16 mouse cellular contexts compared by ENCODE assay signal in the genomic region with DNA sequence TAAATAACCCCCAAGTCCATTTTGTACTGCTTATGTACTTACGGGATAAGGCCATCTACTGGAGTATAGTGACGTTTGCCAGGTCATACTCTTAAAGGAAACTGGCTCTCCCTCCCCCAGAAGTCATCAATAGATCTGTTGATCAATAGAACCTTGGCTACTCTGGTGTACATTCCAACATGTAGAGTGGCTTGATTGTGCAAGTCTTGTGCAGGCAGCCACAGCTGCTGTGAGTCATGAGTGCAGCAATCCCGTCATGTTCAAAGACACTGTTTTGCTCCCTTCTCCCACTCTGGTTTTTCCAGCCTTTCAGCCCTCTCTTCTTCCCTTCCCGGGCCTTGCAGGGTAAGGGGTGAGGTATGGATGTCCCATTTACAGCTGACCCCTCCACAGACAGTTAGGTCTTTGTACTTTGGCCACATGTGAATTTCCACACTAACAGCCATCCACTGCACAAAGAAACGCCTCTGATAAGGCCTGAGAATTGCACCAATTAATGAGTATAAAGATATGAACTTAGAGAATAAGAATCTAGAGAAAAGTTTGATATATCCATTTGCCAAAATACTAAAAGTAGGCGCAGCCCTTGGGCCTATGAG. TPM values are rescaled to one million over a fixed set of nuclear protein-coding genes. Genes with fewer than 3 reads are reported as not detected.
DNase-seq lines count a peak whose midpoint lies in the region; ATAC-seq lines count a peak whose summit lies in the region.
"Had no signal": no experiment of that assay in that cellular context is flagged by ENCODE, and none has a peak within 500 bp of the region (broad histone marks: within the 10 kb centered on the region; RNA-seq: fewer than 3 reads in every experiment).

No protein-coding gene starts in this region.

- no peak overlapping the region for H3K4me2 ChIP-seq in liver, embryonic 16.5 days (ENCODE audit: low read depth, low read length)
- no peak overlapping the region for H3K4me2 ChIP-seq in liver, embryonic 12.5 days
- no peak overlapping the region for H3K4me2 ChIP-seq in intestine, embryonic 16.5 days (ENCODE audit: low read depth, low read length)
- H3K4me2 ChIP-seq: forebrain, embryonic 15.5 days; hindbrain, embryonic 14.5 days; kidney, embryonic 15.5 days; lung, embryonic 15.5 days; neural tube, embryonic 13.5 days had no signal

- 56% methylated on average over 6 of the region's 6 CpGs for WGBS in liver, embryonic 16.5 days (ENCODE audit: insufficient replicate concordance)
- 67% methylated on average over 6 of the region's 6 CpGs for WGBS in liver, embryonic 12.5 days (ENCODE audit: insufficient replicate concordance)
- 61% methylated on average over 6 of the region's 6 CpGs for WGBS in intestine, embryonic 16.5 days

- DNase-seq in 3T3-L1 (ENCODE audit: low read depth, low spot score), result peak; percentile 30
- peak; percentile 53 for DNase-seq in NIH3T3 (ENCODE audit: low read depth)
- no peak for DNase-seq in gastrocnemius, postnatal 10 days
- DNase-seq in testis, postnatal 10 days (ENCODE audit: low spot score), result no peak
- DNase-seq: cerebellum, postnatal 10 days; heart, postnatal 14 days had no signal

- H3K4me1 ChIP-seq in liver, embryonic 16.5 days (ENCODE audit: control insufficient read depth, low read depth, low read length), result no peaks in the 10 kb centered on the region
- H3K4me1 ChIP-seq in liver, embryonic 12.5 days, result no peaks in the 10 kb centered on the region
- H3K4me1 ChIP-seq in intestine, embryonic 16.5 days (ENCODE audit: control insufficient read depth, insufficient read depth, low read length), result 0 out of 2 replicates have a peak, but pooled peaks cover 4% of the 10 kb centered on the region
- H3K4me1 ChIP-seq: forebrain, embryonic 15.5 days; kidney, embryonic 15.5 days; limb, embryonic 10.5 days; lung, embryonic 15.5 days had no signal

- H3K9ac ChIP-seq in liver, embryonic 16.5 days (ENCODE audit: low read depth, low read length), result no peak overlapping the region
- no peak overlapping the region for H3K9ac ChIP-seq in liver, embryonic 12.5 days
- H3K9ac ChIP-seq in intestine, embryonic 16.5 days (ENCODE audit: low read depth, low read length), result no peak overlapping the region
- H3K9ac ChIP-seq: forebrain, embryonic 15.5 days; hindbrain, embryonic 14.5 days; kidney, embryonic 15.5 days; lung, embryonic 15.5 days; neural tube, embryonic 13.5 days had no signal

- H3K4me3 ChIP-seq in liver, embryonic 16.5 days (ENCODE audit: low read depth, low read length), result no peak overlapping the region
- no peak overlapping the region for H3K4me3 ChIP-seq in liver, embryonic 12.5 days
- H3K4me3 ChIP-seq in intestine, embryonic 16.5 days (ENCODE audit: low read length), result no peak overlapping the region
- H3K4me3 ChIP-seq: forebrain, embryonic 15.5 days; kidney, embryonic 15.5 days; limb, embryonic 10.5 days; lung, embryonic 15.5 days; neural tube, embryonic 13.5 days had no signal

- no peaks in the 10 kb centered on the region for H3K9me3 ChIP-seq in liver, embryonic 16.5 days (replicated peaks; ENCODE audit: control insufficient read depth, low read length)
- no peaks in the 10 kb centered on the region for H3K9me3 ChIP-seq in liver, embryonic 12.5 days (replicated peaks)
- H3K9me3 ChIP-seq in intestine, embryonic 16.5 days (ENCODE audit: control insufficient read depth, low read length), result no peaks in the 10 kb centered on the region
- H3K9me3 ChIP-seq: forebrain, embryonic 15.5 days; kidney, embryonic 15.5 days; limb, embryonic 10.5 days; lung, embryonic 15.5 days; neural tube, embryonic 13.5 days had no signal

- no peak overlapping the region for H3K27ac ChIP-seq in liver, embryonic 16.5 days (ENCODE audit: low read length)
- H3K27ac ChIP-seq in liver, embryonic 12.5 days, result no peak overlapping the region
- H3K27ac ChIP-seq in intestine, embryonic 16.5 days (ENCODE audit: low read length), result peak overlapping the region; percentile 8; the same call in 1 of the 2 replicates
- H3K27ac ChIP-seq: forebrain, embryonic 15.5 days; hindbrain, embryonic 14.5 days; kidney, embryonic 15.5 days; limb, embryonic 10.5 days; lung, embryonic 15.5 days; neural tube, embryonic 13.5 days had no signal

- H3K27me3 ChIP-seq in liver, embryonic 16.5 days (ENCODE audit: control insufficient read depth, insufficient read depth, low read depth, low read length), result no peaks in the 10 kb centered on the region
- H3K27me3 ChIP-seq in liver, embryonic 12.5 days (replicated peaks), result no peaks in the 10 kb centered on the region
- H3K27me3 ChIP-seq in intestine, embryonic 16.5 days (replicated peaks; ENCODE audit: control insufficient read depth, insufficient read depth, low read length), result no peaks in the 10 kb centered on the region
- H3K27me3 ChIP-seq: forebrain, embryonic 15.5 days; kidney, embryonic 15.5 days; lung, embryonic 15.5 days; neural tube, embryonic 13.5 days; Patski had no signal

- ATAC-seq in liver, embryonic 16.5 days (ENCODE audit: low read depth), result peak; percentile 72
- no peak for ATAC-seq in liver, embryonic 12.5 days
- peak; percentile 85 for ATAC-seq in intestine, embryonic 16.5 days
- ATAC-seq: forebrain, embryonic 15.5 days; Patski had no signal

- no peaks in the 10 kb centered on the region for H3K36me3 ChIP-seq in liver, embryonic 16.5 days (ENCODE audit: control insufficient read depth, insufficient read depth)
- no peaks in the 10 kb centered on the region for H3K36me3 ChIP-seq in liver, embryonic 12.5 days
- no peaks in the 10 kb centered on the region for H3K36me3 ChIP-seq in intestine, embryonic 16.5 days (ENCODE audit: control insufficient read depth, insufficient read depth, low read length)
- H3K36me3 ChIP-seq: forebrain, embryonic 15.5 days; kidney, embryonic 15.5 days; limb, embryonic 10.5 days; lung, embryonic 15.5 days; neural tube, embryonic 13.5 days had no signal

RNA-seq across cellular contexts. Expression of gene Invs, which starts 53.0 kb away (rescaled TPM):
- 1.6 and 1.9 TPM in 2 replicates for polyA plus RNA-seq in liver, embryonic 16.5 days (2015; fragmentation: Nextera tagmentation; extraction: Ambion mirVana)
- 3.3 and 3.7 TPM in 2 replicates for polyA plus RNA-seq in liver, embryonic 12.5 days (2016; fragmentation: Nextera tagmentation; extraction: Ambion mirVana)
- polyA plus RNA-seq in intestine, embryonic 16.5 days (2015; fragmentation: Nextera tagmentation; extraction: Ambion mirVana), result 5.6 and 5.8 TPM in 2 replicates
- total RNA-seq in gastrocnemius, postnatal 10 days (2021), result 1 to 10 TPM; 3.5 to 4.6 TPM

RNA-seq across cellular contexts. Expression of gene Erp44, which starts 53.2 kb away (rescaled TPM):
- polyA plus RNA-seq in liver, embryonic 16.5 days (2015; fragmentation: Nextera tagmentation; extraction: Ambion mirVana), result 51.9 and 52.1 TPM in 2 replicates
- polyA plus RNA-seq in liver, embryonic 12.5 days (2016; fragmentation: Nextera tagmentation; extraction: Ambion mirVana), result 55.6 and 56.3 TPM in 2 replicates
- polyA plus RNA-seq in intestine, embryonic 16.5 days (2015; fragmentation: Nextera tagmentation; extraction: Ambion mirVana), result 105 and 108 TPM in 2 replicates
- 10 to 100 TPM; 31.1 to 34.9 TPM for total RNA-seq in gastrocnemius, postnatal 10 days (2021)

Comparison
In these comparisons a context has a peak if more than half of its experiments do, and no peak if none do; other contexts are left out.
1. DNase-seq: peak in 3T3-L1 (single experiment) and NIH3T3 (single experiment); none in gastrocnemius, postnatal 10 days (single experiment) and testis, postnatal 10 days (single experiment).